Mouse (Mus musculus): ENCODE data around the gene Gm14226. TPM values are rescaled to one million over a fixed set of nuclear protein-coding genes. Genes with fewer than 3 reads are reported as not detected.
"Not testable (repeated sequence)": the region's sequence is repeated elsewhere in the genome, so short reads cannot be mapped to it uniquely, and the experiment has no call there.

Gm14226 gene
- polyA plus RNA-seq, 1 experiment from 2014 or later, result 1.1 TPM

DNA sequence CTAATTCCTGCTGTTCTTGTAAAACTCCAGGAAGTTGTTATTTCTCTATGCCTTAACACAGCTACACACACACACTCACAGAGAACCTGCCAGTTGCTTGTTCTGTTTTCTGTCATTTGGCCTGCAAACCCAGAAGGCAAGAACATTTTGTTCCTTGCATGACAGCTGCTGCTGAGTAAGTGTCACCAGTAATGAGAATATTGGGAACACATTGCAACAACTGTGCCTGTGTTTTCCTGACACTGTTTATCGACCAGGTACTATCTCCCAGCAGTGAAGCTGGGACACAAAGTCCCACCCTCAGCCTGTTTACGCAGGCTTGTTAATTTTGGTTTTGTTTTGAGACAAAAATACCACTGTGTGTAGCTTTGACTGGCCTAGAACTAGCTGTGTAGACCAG, 34.6 kb downstream of the Gm14226 start:
- H3K4me3 ChIP-seq (ENCODE audit: low read depth, low read length), result no peak overlapping the region
- 70% methylated on average over 2 of the region's 2 CpGs for WGBS
- no peaks in the 10 kb centered on the region for H3K36me3 ChIP-seq (ENCODE audit: control insufficient read depth, insufficient read depth, low read length)
- H3K9ac ChIP-seq (replicated peaks; ENCODE audit: low read depth, low read length), result no peak overlapping the region
- ATAC-seq (ENCODE audit: insufficient number of reproducible peaks, insufficient read depth, low FRiP score, low read depth), result no peak
- H3K9me3 ChIP-seq (ENCODE audit: control insufficient read depth, low read depth, low read length), result no peaks in the 10 kb centered on the region
- H3K27me3 ChIP-seq (ENCODE audit: control insufficient read depth, insufficient read depth, low read length), result no peaks in the 10 kb centered on the region
- no peak overlapping the region for H3K4me2 ChIP-seq (replicated peaks; ENCODE audit: low read depth, low read length)
- 0 out of 2 replicates have a peak, but pooled peaks cover 5% of the 10 kb centered on the region for H3K4me1 ChIP-seq (ENCODE audit: control insufficient read depth, insufficient read depth, low read length)
- no peak overlapping the region for H3K27ac ChIP-seq (ENCODE audit: low read length)

DNA sequence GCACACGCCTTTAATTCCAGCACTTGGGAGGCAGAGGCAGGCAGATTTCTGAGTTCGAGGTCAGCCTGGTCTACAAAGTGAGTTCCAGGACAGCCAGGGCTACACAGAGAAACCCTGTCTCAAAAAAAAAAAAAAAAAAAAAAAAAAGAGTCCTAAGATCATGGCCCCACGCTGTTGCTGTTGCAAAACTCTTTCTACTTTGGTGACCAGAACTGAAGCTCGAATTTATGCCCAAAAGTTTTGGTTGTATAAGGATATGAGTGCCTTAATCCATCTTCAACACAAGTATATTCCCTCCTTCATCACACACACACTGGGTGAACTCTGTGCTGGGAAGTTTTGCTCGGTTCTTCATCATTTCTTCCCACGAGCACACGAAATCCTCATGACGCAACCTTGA, 35.4 kb downstream of the Gm14226 start:
- not testable (repeated sequence) for H3K27ac ChIP-seq (ENCODE audit: low read length); H3K4me2 ChIP-seq (replicated peaks; ENCODE audit: low read depth, low read length); H3K9me3 ChIP-seq (ENCODE audit: control insufficient read depth, low read depth, low read length); H3K4me3 ChIP-seq (ENCODE audit: low read depth, low read length); H3K27me3 ChIP-seq (ENCODE audit: control insufficient read depth, insufficient read depth, low read length); H3K4me1 ChIP-seq (ENCODE audit: control insufficient read depth, insufficient read depth, low read length); ATAC-seq (ENCODE audit: insufficient number of reproducible peaks, insufficient read depth, low FRiP score, low read depth); H3K9ac ChIP-seq (replicated peaks; ENCODE audit: low read depth, low read length); H3K36me3 ChIP-seq (ENCODE audit: control insufficient read depth, insufficient read depth, low read length)
- WGBS, result 91% methylated on average over 8 of the region's 8 CpGs

DNA sequence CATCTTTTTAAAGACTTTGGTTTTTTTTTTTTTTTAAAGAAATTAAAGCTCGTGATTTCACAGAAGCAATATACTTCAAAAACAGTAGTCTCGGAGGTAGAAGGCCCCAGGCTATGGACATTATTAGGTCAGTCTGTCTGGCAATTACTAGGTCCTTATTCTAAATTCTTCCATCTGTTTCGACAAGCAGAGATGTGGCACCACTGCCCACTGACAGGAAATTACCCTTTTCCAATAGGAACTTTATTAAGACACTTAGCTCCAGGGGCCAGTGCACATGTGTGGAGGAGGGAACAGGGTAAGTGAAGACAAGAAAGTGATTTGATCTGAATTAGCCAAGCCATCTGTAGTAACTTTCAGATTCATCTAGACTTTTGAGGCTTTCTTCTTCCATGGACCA, 36.6 kb downstream of the Gm14226 start:
- Histone ChIP-seq H3K4me1 (ENCODE audit: control insufficient read depth, insufficient read depth, low read length) (0 out of 2 replicates have a peak, but pooled peaks cover 5% of the 10 kb centered on the region), H3K4me2 (replicated peaks; ENCODE audit: low read depth, low read length) (no peak overlapping the region), H3K9ac (replicated peaks; ENCODE audit: low read depth, low read length) (no peak overlapping the region), H3K36me3 (ENCODE audit: control insufficient read depth, insufficient read depth, low read length) (no peaks in the 10 kb centered on the region), H3K9me3 (ENCODE audit: control insufficient read depth, low read depth, low read length) (no peaks in the 10 kb centered on the region), H3K4me3 (ENCODE audit: low read depth, low read length) (no peak overlapping the region), H3K27ac (ENCODE audit: low read length) (no peak overlapping the region), H3K27me3 (ENCODE audit: control insufficient read depth, insufficient read depth, low read length) (no peaks in the 10 kb centered on the region)
- WGBS, result 89% methylated on average over 3 of the region's 3 CpGs
- no peak for ATAC-seq (ENCODE audit: insufficient number of reproducible peaks, insufficient read depth, low FRiP score, low read depth)

DNA sequence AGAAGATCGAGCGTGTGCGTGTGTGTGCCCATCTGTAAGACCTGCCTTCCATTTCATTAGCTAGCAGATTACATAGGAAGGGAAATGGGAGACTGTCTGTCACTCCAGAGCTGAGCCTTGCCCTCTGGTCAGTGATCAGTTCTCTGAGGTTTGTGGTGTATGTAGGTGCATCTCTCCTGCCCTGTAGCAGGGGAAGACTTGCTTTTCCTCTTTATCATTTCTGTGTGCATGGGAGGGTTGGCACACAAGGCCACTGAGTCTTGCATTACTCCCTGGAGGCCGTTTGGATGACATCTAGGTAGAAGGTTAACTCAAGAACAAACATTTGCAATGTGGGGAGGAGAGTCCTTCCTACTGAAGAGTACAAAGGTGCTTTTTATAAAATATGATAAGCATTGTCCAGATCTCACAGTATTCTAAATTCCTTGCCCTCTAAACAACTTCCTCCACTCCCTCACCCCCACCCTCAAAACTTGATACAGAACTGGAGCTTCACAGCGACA, 38.1 kb downstream of the Gm14226 start:
- H3K4me3 ChIP-seq (ENCODE audit: low read depth, low read length), result no peak overlapping the region
- 67% methylated on average over 5 of the region's 5 CpGs for WGBS
- no peaks in the 10 kb centered on the region; the same call in 1 of the 2 replicates for H3K36me3 ChIP-seq (ENCODE audit: control insufficient read depth, insufficient read depth, low read length)
- no peak for ATAC-seq (ENCODE audit: insufficient number of reproducible peaks, insufficient read depth, low FRiP score, low read depth)
- H3K4me1 ChIP-seq (ENCODE audit: control insufficient read depth, insufficient read depth, low read length), result 0 out of 2 replicates have a peak, but pooled peaks cover 5% of the 10 kb centered on the region
- no peak overlapping the region for H3K4me2 ChIP-seq (replicated peaks; ENCODE audit: low read depth, low read length)
- no peak overlapping the region for H3K27ac ChIP-seq (ENCODE audit: low read length)
- H3K9ac ChIP-seq (replicated peaks; ENCODE audit: low read depth, low read length), result no peak overlapping the region
- H3K9me3 ChIP-seq (ENCODE audit: control insufficient read depth, low read depth, low read length), result no peaks in the 10 kb centered on the region
- H3K27me3 ChIP-seq (ENCODE audit: control insufficient read depth, insufficient read depth, low read length), result no peaks in the 10 kb centered on the region

GRCm38 (mm10) chr2:155057361-155057760, 39.3 kb downstream of the Gm14226 start:
- ATAC-seq (ENCODE audit: insufficient number of reproducible peaks, insufficient read depth, low FRiP score, low read depth), result no peak
- H3K9ac ChIP-seq (replicated peaks; ENCODE audit: low read depth, low read length), result no peak overlapping the region
- 73% methylated on average over 1 of the region's 1 CpGs for WGBS
- H3K4me1 ChIP-seq (ENCODE audit: control insufficient read depth, insufficient read depth, low read length), result no peaks in the 10 kb centered on the region
- H3K27me3 ChIP-seq (ENCODE audit: control insufficient read depth, insufficient read depth, low read length), result no peaks in the 10 kb centered on the region
- H3K4me3 ChIP-seq (ENCODE audit: low read depth, low read length), result no peak overlapping the region
- no peak overlapping the region for H3K27ac ChIP-seq (ENCODE audit: low read length)
- peaks cover 5% of the 10 kb centered on the region for H3K36me3 ChIP-seq (ENCODE audit: control insufficient read depth, insufficient read depth, low read length)
- no peak overlapping the region for H3K4me2 ChIP-seq (replicated peaks; ENCODE audit: low read depth, low read length)
- H3K9me3 ChIP-seq (ENCODE audit: control insufficient read depth, low read depth, low read length), result no peaks in the 10 kb centered on the region

- ATAC-seq (ENCODE audit: insufficient number of reproducible peaks, insufficient read depth, low FRiP score, low read depth), result no peak
- Histone ChIP-seq H3K27me3 (ENCODE audit: control insufficient read depth, insufficient read depth, low read length) (no peaks in the 10 kb centered on the region), H3K4me3 (ENCODE audit: low read depth, low read length) (no peak overlapping the region), H3K36me3 (ENCODE audit: control insufficient read depth, insufficient read depth, low read length) (peaks cover 17% of the 10 kb centered on the region; the same call in 1 of the 2 replicates), H3K9me3 (ENCODE audit: control insufficient read depth, low read depth, low read length) (no peaks in the 10 kb centered on the region), H3K27ac (ENCODE audit: low read length) (no peak overlapping the region), H3K4me2 (replicated peaks; ENCODE audit: low read depth, low read length) (no peak overlapping the region), H3K4me1 (ENCODE audit: control insufficient read depth, insufficient read depth, low read length) (peaks cover 12% of the 10 kb centered on the region), H3K9ac (replicated peaks; ENCODE audit: low read depth, low read length) (no peak overlapping the region)
- WGBS, result 82% methylated on average over 9 of the region's 9 CpGs
These were observed 53.0 kb downstream of the Gm14226 start for GRCm38 (mm10) chr2:155071027-155071426.

- peaks cover 12% of the 10 kb centered on the region for H3K4me1 ChIP-seq (ENCODE audit: control insufficient read depth, insufficient read depth, low read length)
- H3K9me3 ChIP-seq (ENCODE audit: control insufficient read depth, low read depth, low read length), result no peaks in the 10 kb centered on the region
- no peak overlapping the region for H3K27ac ChIP-seq (ENCODE audit: low read length)
- WGBS, result 86% methylated on average over 8 of the region's 8 CpGs
- no peak overlapping the region for H3K9ac ChIP-seq (replicated peaks; ENCODE audit: low read depth, low read length)
- peak overlapping the region; percentile 71; the same call in 1 of the 2 replicates for H3K4me2 ChIP-seq (replicated peaks; ENCODE audit: low read depth, low read length)
- no peak for ATAC-seq (ENCODE audit: insufficient number of reproducible peaks, insufficient read depth, low FRiP score, low read depth)
- no peak overlapping the region for H3K4me3 ChIP-seq (ENCODE audit: low read depth, low read length)
- peaks cover 10% of the 10 kb centered on the region; the same call in 1 of the 2 replicates for H3K36me3 ChIP-seq (ENCODE audit: control insufficient read depth, insufficient read depth, low read length)
- no peaks in the 10 kb centered on the region for H3K27me3 ChIP-seq (ENCODE audit: control insufficient read depth, insufficient read depth, low read length)
These were observed 54.5 kb downstream of the Gm14226 start for GRCm38 (mm10) chr2:155072353-155073145.

DNA sequence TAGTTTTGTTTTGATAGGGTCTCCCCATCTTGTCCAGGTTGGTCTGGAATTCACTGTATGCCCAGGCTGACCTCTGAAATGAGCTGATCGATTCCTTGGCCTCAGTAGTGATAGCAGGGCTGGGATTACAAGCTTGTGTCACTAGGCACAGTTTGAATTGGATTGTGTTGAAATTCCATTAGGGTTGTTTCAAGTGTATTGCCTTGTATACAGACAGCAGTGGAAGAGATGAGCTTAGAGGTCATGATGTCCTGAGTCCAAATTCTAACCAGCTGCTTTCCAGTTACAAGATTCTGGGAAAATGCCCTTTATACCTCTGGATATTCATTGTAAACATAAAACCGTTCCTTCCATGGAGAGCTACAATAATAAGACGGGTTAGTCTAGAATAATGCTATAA, 55.3 kb downstream of the Gm14226 start:
- 8% methylated on average over 3 of the region's 3 CpGs for WGBS
- peaks cover 12% of the 10 kb centered on the region for H3K4me1 ChIP-seq (ENCODE audit: control insufficient read depth, insufficient read depth, low read length)
- no peak for ATAC-seq (ENCODE audit: insufficient number of reproducible peaks, insufficient read depth, low FRiP score, low read depth)
- peak overlapping the region; percentile 77 for H3K9ac ChIP-seq (replicated peaks; ENCODE audit: low read depth, low read length)
- peaks cover 2% of the 10 kb centered on the region; the same call in 1 of the 2 replicates for H3K36me3 ChIP-seq (ENCODE audit: control insufficient read depth, insufficient read depth, low read length)
- peak overlapping the region; percentile 65 for H3K4me3 ChIP-seq (ENCODE audit: low read depth, low read length)
- H3K4me2 ChIP-seq (replicated peaks; ENCODE audit: low read depth, low read length), result peak overlapping the region; percentile 71
- no peaks in the 10 kb centered on the region for H3K27me3 ChIP-seq (ENCODE audit: control insufficient read depth, insufficient read depth, low read length)
- H3K9me3 ChIP-seq (ENCODE audit: control insufficient read depth, low read depth, low read length), result no peaks in the 10 kb centered on the region
- H3K27ac ChIP-seq (ENCODE audit: low read length), result peak overlapping the region; percentile 64; the same call in 1 of the 2 replicates

Data from stomach, embryonic 14.5 days (tissue).